Mouse (Mus musculus) neural tube, embryonic 10.5 days (tissue): Measurements from ENCODE around the gene Cd81.

Experiments used
- DNase-seq: peaks from one replicate; pipeline ENCODE4 v3.0.0-alpha.2; 2017; ENCODE audit warnings: low spot score; ENCODE audit errors: extremely low spot score

Cd81 gene

GRCm38 (mm10) chr7:143069751-143070400 is 17.3 kb downstream of the Cd81 start:
- no peak for DNase-seq

GRCm38 (mm10) chr7:143070506-143071070 is 18.0 kb downstream of the Cd81 start:
- no peak for DNase-seq

- no peak for DNase-seq
Observed at GRCm38 (mm10) chr7:143072605-143073004, 20.1 kb downstream of the Cd81 start.

- peak; percentile 41 for DNase-seq
Observed at GRCm38 (mm10) chr7:143073086-143073485, 20.5 kb downstream of the Cd81 start.

- DNase-seq = no peak
Observed at GRCm38 (mm10) chr7:143075394-143075793, 22.9 kb downstream of the Cd81 start.

- no peak for DNase-seq
Observed at GRCm38 (mm10) chr7:143077351-143077750, 24.8 kb downstream of the Cd81 start.

- DNase-seq = no peak
Observed at GRCm38 (mm10) chr7:143082024-143082423, 29.5 kb downstream of the Cd81 start.

- DNase-seq = no peak
Observed at GRCm38 (mm10) chr7:143083708-143084107, 31.2 kb downstream of the Cd81 start.

GRCm38 (mm10) chr7:143086366-143086765 is 33.8 kb downstream of the Cd81 start:
- DNase-seq = peak; percentile 54

- DNase-seq = peak; percentile 38
Observed at GRCm38 (mm10) chr7:143087070-143087579, 34.6 kb downstream of the Cd81 start.

- no peak for DNase-seq
Observed at GRCm38 (mm10) chr7:143093847-143094246, 41.3 kb downstream of the Cd81 start.

- peak; percentile 76 for DNase-seq
Observed at GRCm38 (mm10) chr7:143094592-143095553, 42.3 kb downstream of the Cd81 start, which contains the start of gene Trpm5. TSS of gene Trpm5 (minus strand) at chr7:143094642.

GRCm38 (mm10) chr7:143095554-143095907 is 43.0 kb downstream of the Cd81 start:
- DNase-seq = no peak

GRCm38 (mm10) chr7:143100759-143101158 is 48.2 kb downstream of the Cd81 start:
- DNase-seq = no peak

GRCm38 (mm10) chr7:143105258-143105897 is 52.8 kb downstream of the Cd81 start:
- DNase-seq = no peak

GRCm38 (mm10) chr7:143106062-143106461 is 53.5 kb downstream of the Cd81 start, which contains the start of gene Kcnq1:
TSS of gene Kcnq1 (plus strand) at chr7:143106362.
- no peak for DNase-seq

GRCm38 (mm10) chr7:143106672-143107465 is 54.3 kb downstream of the Cd81 start:
- no peak for DNase-seq

GRCm38 (mm10) chr7:143108200-143108599 is 55.7 kb downstream of the Cd81 start:
- DNase-seq = no peak

- no peak for DNase-seq
Observed at GRCm38 (mm10) chr7:143108996-143109660, 56.6 kb downstream of the Cd81 start.

GRCm38 (mm10) chr7:143109696-143110095 is 57.2 kb downstream of the Cd81 start:
- DNase-seq = no peak
